Mouse (Mus musculus): ENCODE measurements around the gene Uba7.
"Not testable (repeated sequence)": the region's sequence is repeated elsewhere in the genome, so short reads cannot be mapped to it uniquely, and the experiment has no call there.

Uba7 gene

GRCm38 (mm10) chr9:107992197-107992596 lies 16.9 kb downstream of the Uba7 start, which contains the start of gene Cdhr4:
Gene Cdhr4 (plus strand): TSS chr9:107992497.
- no peak for DNase-seq (ENCODE audit: extremely low read depth, low read depth)

GRCm38 (mm10) chr9:107993013-107993412 lies 17.7 kb downstream of the Uba7 start:
- DNase-seq (ENCODE audit: extremely low read depth, low read depth): no peak

- DNase-seq (ENCODE audit: extremely low read depth, low read depth): no peak
Measured at GRCm38 (mm10) chr9:107994464-107994863, 19.2 kb downstream of the Uba7 start.

GRCm38 (mm10) chr9:107995513-107995912 lies 20.2 kb downstream of the Uba7 start:
- DNase-seq (ENCODE audit: extremely low read depth, low read depth): no peak

GRCm38 (mm10) chr9:107996049-107996448 lies 20.7 kb downstream of the Uba7 start, which contains the start of gene Gm20662:
Gene Gm20662 (plus strand): TSS chr9:107996349.
- DNase-seq (ENCODE audit: extremely low read depth, low read depth): no peak

- peak; percentile 99 for DNase-seq (ENCODE audit: extremely low read depth, low read depth)
Measured at GRCm38 (mm10) chr9:108001922-108002770, 26.8 kb downstream of the Uba7 start, which contains the start of gene Ip6k1. Gene Ip6k1 (plus strand): TSS chr9:108002501.

- no peak for DNase-seq (ENCODE audit: extremely low read depth, low read depth)
Measured at GRCm38 (mm10) chr9:108002778-108003530, 27.6 kb downstream of the Uba7 start.

GRCm38 (mm10) chr9:108003531-108003890 lies 28.2 kb downstream of the Uba7 start:
- no peak for DNase-seq (ENCODE audit: extremely low read depth, low read depth)

- DNase-seq (ENCODE audit: extremely low read depth, low read depth): no peak
Measured at GRCm38 (mm10) chr9:108008041-108008440, 32.7 kb downstream of the Uba7 start.

GRCm38 (mm10) chr9:108010385-108010784 lies 35.1 kb downstream of the Uba7 start:
- no peak for DNase-seq (ENCODE audit: extremely low read depth, low read depth)

GRCm38 (mm10) chr9:108013577-108013976 lies 38.3 kb downstream of the Uba7 start:
- DNase-seq (ENCODE audit: extremely low read depth, low read depth): not testable (repeated sequence)

- no peak for DNase-seq (ENCODE audit: extremely low read depth, low read depth)
Measured at GRCm38 (mm10) chr9:108017127-108017526, 41.8 kb downstream of the Uba7 start.

GRCm38 (mm10) chr9:108020741-108021140 lies 45.4 kb downstream of the Uba7 start:
- DNase-seq (ENCODE audit: extremely low read depth, low read depth): no peak

- DNase-seq (ENCODE audit: extremely low read depth, low read depth): no peak
Measured at GRCm38 (mm10) chr9:108023216-108023615, 47.9 kb downstream of the Uba7 start.

GRCm38 (mm10) chr9:108026584-108026983 lies 51.3 kb downstream of the Uba7 start:
- no peak for DNase-seq (ENCODE audit: extremely low read depth, low read depth)

GRCm38 (mm10) chr9:108027867-108028266 lies 52.6 kb downstream of the Uba7 start:
- no peak for DNase-seq (ENCODE audit: extremely low read depth, low read depth)

- DNase-seq (ENCODE audit: extremely low read depth, low read depth): no peak
Measured at GRCm38 (mm10) chr9:108032126-108032525, 56.8 kb downstream of the Uba7 start.

All from MEL-GATA-1-ER (cell line).